Mouse (Mus musculus) ES-Bruce4 (cell line): Measurements from ENCODE around the gene Gm20431. TPM values are rescaled to one million over a fixed set of nuclear protein-coding genes. Genes with fewer than 3 reads are reported as not detected.

Source experiments
- H3K27ac ChIP-seq: 2 replicates; pipeline ENCODE4 v1.5.1; 2012; ENCODE audit warnings: low read length, inconsistent platforms; ENCODE audit not compliant: insufficient read depth
- H3K27me3 ChIP-seq: 2 replicates; pipeline ENCODE4 v1.6.1; 2012; ENCODE audit warnings: mild to moderate bottlenecking, low read length, inconsistent platforms; ENCODE audit not compliant: control insufficient read depth, poor library complexity, insufficient read depth, severe bottlenecking
- H3K36me3 ChIP-seq: 2 replicates; pipeline ENCODE4 v1.6.1; 2012; ENCODE audit warnings: inconsistent platforms, mild to moderate bottlenecking, low read length, moderate library complexity; ENCODE audit not compliant: control insufficient read depth, poor library complexity, insufficient read depth, severe bottlenecking
- H3K4me1 ChIP-seq: one replicate; pipeline ENCODE4 v1.8.1; 2011; ENCODE audit warnings: low read length; ENCODE audit not compliant: control insufficient read depth, insufficient read depth
- H3K4me3 ChIP-seq: 2 replicates; pipeline ENCODE4 v1.5.1; 2011; ENCODE audit warnings: low read depth, mild to moderate bottlenecking, low read length
- H3K9ac ChIP-seq: 2 replicates; pipeline ENCODE4 v1.6.1; 2012; ENCODE audit warnings: low read depth, mild to moderate bottlenecking, inconsistent platforms; ENCODE audit not compliant: poor library complexity, severe bottlenecking
- H3K9me3 ChIP-seq: replicated peaks from 2 replicates; pipeline ENCODE4 v1.6.1; 2012; ENCODE audit warnings: mild to moderate bottlenecking, low read length, inconsistent platforms; ENCODE audit not compliant: control insufficient read depth, poor library complexity, insufficient read depth, severe bottlenecking
- CTCF ChIP-seq: IDR thresholded peaks from one replicate; pipeline ENCODE4 v1.8.1; 2011; ENCODE audit warnings: low read depth, low read length
- EP300 ChIP-seq: IDR thresholded peaks from 2 replicates; pipeline ENCODE4 v1.6.1; 2011; ENCODE audit warnings: low read depth, low read length; ENCODE audit not compliant: insufficient read depth
- POLR2A ChIP-seq: IDR thresholded peaks from one replicate; pipeline ENCODE4 v1.8.1; 2011; ENCODE audit warnings: low read length; ENCODE audit not compliant: insufficient read depth
- polyA plus RNA-seq: library from polyadenylated mRNA; stranded (reverse); fragments of >200 nt; gene quantifications from 2 replicates; pipeline ENCODE4 v1.2.4, GENCODE M21; 2011; ENCODE audit warnings: low read depth; ENCODE audit not compliant: missing spikeins, insufficient read depth, insufficient read length

Gene Gm20431
- polyA plus RNA-seq, 1 experiment: 7.0 TPM

DNA sequence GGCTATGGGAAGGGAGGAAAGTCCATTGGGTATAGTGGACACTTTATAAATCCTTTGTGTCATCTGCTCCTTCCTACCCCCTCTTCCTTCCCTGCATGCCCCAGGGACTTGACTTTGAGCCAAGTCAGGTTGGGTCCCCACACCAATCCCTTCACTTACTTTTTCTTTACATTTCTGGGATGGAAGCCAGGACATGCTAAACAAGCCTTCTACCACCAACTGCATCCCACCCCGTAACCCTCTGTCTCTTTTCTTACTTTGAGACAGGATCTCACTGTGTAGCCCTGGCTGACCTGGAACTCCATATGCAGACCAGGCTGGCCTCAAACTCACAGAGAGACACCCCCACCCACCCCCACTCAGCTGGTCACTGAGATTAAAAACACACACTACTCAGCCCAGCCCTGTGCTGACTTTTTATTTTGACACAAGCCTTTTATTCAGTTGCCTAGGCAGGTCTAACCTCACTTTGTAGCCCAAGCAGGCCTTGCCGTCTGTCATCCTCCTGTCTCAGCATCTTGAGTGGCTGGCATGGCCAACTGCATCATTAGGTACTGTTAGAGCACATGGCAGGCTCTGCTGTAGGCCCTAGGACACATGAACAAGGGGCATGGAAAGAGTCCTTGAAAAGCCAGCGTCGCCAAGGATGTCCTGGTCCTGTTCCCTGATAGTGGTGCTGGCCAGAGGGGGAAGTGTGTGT is 67.6 kb downstream of the Gm20431 start:
- TF ChIP-seq EP300 (no peak), CTCF (no peak), POLR2A (no peak)
- no peak overlapping the region for H3K27ac ChIP-seq
- no peak overlapping the region for H3K4me3 ChIP-seq
- no peaks in the 10 kb centered on the region for H3K4me1 ChIP-seq
- no peaks in the 10 kb centered on the region for H3K9me3 ChIP-seq
- no peak overlapping the region for H3K9ac ChIP-seq
- H3K27me3 ChIP-seq: no peaks in the 10 kb centered on the region
- H3K36me3 ChIP-seq: no peaks in the 10 kb centered on the region

GRCm38 (mm10) chr2:167588774-167589577 is 72.3 kb downstream of the Gm20431 start:
- TF ChIP-seq POLR2A: no peak
- TF ChIP-seq EP300: no peak
- no peak for TF ChIP-seq CTCF
- Histone ChIP-seq H3K27ac (no peak overlapping the region), H3K9ac (peak overlapping the region; percentile 1; the same call in 1 of the 2 replicates), H3K4me1 (peaks cover 5% of the 10 kb centered on the region), H3K27me3 (no peaks in the 10 kb centered on the region), H3K36me3 (no peaks in the 10 kb centered on the region), H3K4me3 (peak overlapping the region; percentile 51), H3K9me3 (no peaks in the 10 kb centered on the region)

- Histone ChIP-seq H3K4me3 (no peak overlapping the region), H3K36me3 (no peaks in the 10 kb centered on the region), H3K9ac (no peak overlapping the region), H3K27me3 (no peaks in the 10 kb centered on the region), H3K27ac (no peak overlapping the region), H3K4me1 (peaks cover 9% of the 10 kb centered on the region), H3K9me3 (no peaks in the 10 kb centered on the region)
- 0 out of 2 replicates have a peak, but pooled peaks have one; percentile 25 for TF ChIP-seq EP300
- no peak for TF ChIP-seq CTCF
- no peak for TF ChIP-seq POLR2A
These were observed 74.3 kb downstream of the Gm20431 start for GRCm38 (mm10) chr2:167586976-167587375.

DNA sequence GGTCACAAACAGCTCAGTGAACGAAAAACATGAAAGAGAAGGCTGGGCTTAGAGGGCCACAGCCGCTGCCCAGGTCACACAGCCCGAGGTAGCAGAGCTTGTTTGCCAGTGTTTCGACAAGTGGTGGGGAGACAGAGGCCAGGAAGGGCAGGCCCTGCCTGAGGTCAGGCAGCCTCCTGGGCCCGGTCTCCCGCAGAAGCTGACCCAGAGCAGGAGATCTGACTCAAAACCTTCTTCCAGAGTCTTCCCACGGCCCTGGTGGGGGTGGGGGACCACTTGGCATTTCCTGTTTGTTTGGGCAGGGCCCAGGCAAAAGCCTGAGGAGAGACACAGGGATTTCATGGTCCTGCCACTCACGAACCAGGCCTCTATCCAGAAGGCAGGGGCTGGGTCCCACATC is 75.3 kb downstream of the Gm20431 start:
- H3K4me1 ChIP-seq: peaks cover 9% of the 10 kb centered on the region
- no peak overlapping the region for H3K27ac ChIP-seq
- no peaks in the 10 kb centered on the region for H3K9me3 ChIP-seq
- H3K4me3 ChIP-seq: no peak overlapping the region
- TF ChIP-seq CTCF (no peak), POLR2A (no peak), EP300 (no peak)
- H3K27me3 ChIP-seq: no peaks in the 10 kb centered on the region
- no peak overlapping the region for H3K9ac ChIP-seq
- H3K36me3 ChIP-seq: no peaks in the 10 kb centered on the region

GRCm38 (mm10) chr2:167585273-167585672 is 76.0 kb downstream of the Gm20431 start:
- Histone ChIP-seq H3K9ac (no peak overlapping the region), H3K27ac (no peak overlapping the region), H3K4me1 (peaks cover 9% of the 10 kb centered on the region), H3K27me3 (no peaks in the 10 kb centered on the region), H3K4me3 (no peak overlapping the region), H3K9me3 (no peaks in the 10 kb centered on the region), H3K36me3 (no peaks in the 10 kb centered on the region)
- no peak for TF ChIP-seq EP300
- no peak for TF ChIP-seq POLR2A
- TF ChIP-seq CTCF: no peak
